Mouse (Mus musculus): ENCODE measurements around the gene Btbd7.

GRCm38 (mm10) chr12:102743036-102743588 is 135.2 kb downstream of the Btbd7 start:
- TF ChIP-seq GATA1 (IDR thresholded peaks at IDR 0.05; ENCODE audit: borderline replicate concordance, low read length): no peak
- TF ChIP-seq FLI1 (IDR thresholded peaks at IDR 0.05; ENCODE audit: low read length): no peak
